Mouse (Mus musculus) lung, postnatal 4 days (tissue): ENCODE data around the gene Kif16b.

ENCODE experiments used
- DNase-seq, 2 experiments: peaks; one replicate each; pipeline ENCODE4 v3.0.0; 2021

Kif16b gene

DNA sequence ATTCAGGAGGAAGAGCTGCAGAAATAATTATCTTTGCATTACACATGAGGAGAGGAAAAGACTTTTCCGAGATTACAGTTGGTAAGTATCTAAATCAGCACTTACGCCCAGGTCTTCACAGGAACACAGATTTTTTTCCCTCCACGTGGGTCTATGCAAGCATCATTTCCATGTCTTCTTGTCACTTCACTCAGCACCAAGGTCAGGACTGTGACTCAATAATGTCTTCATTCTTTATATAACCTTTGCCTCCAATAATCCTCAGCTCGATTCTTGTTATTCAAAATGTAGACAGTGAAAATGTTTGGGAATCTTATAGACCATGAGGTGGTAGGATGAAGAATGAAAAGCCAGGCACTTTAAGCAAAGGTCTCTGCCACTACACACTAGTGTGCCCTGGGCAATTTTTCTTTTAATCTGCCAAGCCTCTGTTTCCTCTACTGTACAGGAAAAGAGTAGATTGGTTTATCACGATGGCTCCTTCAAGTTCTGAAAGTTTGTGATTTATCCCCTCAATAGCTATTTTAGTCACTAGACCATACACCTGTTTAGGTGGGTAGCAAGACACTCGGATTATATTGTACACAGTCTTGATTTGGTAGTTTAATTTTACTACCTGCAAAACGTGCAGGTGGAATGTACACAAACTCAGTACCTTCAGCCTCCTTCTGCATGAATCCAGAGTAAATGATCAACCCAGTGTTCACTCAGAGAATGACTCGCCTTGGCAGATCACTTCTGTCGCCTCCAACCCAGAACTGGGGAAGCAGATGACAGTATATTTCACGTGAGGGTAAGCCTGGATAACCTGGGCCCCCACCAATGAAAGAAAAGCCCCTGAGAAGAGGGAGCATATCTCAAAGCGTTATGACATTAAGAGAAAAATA, 316.2 kb downstream of the Kif16b start:
- DNase-seq = no peak

DNA sequence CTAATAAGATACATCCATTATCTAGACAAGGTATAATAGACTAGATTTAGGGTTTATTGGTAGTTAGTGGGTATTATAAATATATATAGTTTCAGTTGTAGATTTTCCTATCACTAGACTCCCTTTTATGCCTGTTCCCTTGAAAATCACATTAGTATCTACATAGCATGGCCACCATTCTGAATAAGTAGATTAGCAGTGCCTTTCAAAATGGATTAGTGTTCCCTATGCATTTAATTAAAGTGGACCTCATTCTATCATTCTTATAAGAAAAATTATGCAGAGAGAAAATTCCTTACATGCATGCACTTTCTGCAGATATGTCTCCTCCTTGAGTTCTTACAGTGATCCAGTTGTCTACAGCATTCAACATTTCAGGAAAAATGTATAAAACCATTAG, 320.9 kb downstream of the Kif16b start:
- DNase-seq = no peak

DNA sequence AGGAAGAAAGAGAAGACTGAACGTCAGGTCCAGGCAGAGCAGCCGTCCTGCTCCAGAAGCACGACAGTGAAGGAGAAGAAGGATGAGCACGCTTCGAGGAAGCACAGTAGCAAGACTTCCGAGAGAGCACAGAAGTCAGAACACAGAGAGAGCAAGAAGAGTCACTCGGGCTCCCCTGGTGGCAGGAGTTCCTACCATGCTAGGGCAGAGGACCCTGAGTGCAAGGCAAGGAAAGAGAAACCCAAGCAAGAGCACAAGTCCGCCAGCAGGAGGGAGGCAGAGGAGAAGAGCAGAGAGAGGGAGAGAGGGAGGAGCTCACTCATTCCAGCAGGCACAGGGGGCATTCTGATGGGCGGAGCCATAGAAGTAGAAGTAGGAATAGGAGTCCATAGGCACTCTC, 323.9 kb downstream of the Kif16b start:
- DNase-seq = peak in 1 of 2 experiments; percentile 30

DNA sequence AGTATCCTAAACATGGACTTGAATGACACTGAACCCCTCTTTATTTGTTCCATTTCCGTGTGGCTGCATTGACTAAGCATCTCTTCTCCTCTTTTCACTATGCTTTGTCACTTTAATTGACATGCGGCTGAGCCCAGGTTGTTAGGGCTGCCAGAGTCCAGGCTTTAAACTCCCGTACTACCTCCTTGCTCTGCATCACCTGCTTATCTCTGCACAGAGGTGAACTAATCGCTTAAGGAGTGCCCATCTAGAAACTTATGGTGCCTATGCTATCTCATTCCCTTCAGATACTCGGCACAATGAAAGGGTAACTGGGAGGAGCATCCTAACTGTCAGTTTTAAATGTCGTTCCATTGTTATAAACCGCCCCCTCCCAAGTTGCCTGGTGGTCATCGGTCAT, 331.6 kb downstream of the Kif16b start:
- DNase-seq = no peak
